Mouse (Mus musculus): ENCODE results near the gene Cyp2b19. TPM values are rescaled to one million over a fixed set of nuclear protein-coding genes. Genes with fewer than 3 reads are reported as not detected.
"Not testable (repeated sequence)": the region's sequence is repeated elsewhere in the genome, so short reads cannot be mapped to it uniquely, and the experiment has no call there.

Gene Cyp2b19
- not detected for total RNA-seq (2022)

DNA sequence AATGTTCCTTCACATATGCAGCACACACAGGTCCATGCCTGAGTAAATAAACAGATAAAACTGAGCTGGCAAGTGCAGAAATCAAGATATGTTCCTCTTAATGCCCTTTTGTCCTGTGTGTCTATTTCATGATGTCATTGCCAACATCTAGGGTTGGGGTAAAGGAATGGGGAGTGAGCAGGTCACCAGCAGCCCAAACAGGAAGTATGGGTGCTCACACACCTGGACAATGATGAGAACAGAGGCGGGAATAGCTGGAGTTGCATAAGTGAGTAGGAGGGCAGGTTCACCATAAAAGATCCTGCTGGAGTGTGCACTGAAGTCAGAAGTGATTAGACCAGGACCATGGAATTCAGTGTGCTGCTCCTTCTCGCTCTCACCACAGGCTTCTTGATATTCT is at the start of gene Cyp2b19:
Gene Cyp2b19, plus strand, starts transcription at position 301 of the 400 bp plus-strand sequence.
- no peak for DNase-seq (ENCODE audit: low spot score in 2 of 2)

DNA sequence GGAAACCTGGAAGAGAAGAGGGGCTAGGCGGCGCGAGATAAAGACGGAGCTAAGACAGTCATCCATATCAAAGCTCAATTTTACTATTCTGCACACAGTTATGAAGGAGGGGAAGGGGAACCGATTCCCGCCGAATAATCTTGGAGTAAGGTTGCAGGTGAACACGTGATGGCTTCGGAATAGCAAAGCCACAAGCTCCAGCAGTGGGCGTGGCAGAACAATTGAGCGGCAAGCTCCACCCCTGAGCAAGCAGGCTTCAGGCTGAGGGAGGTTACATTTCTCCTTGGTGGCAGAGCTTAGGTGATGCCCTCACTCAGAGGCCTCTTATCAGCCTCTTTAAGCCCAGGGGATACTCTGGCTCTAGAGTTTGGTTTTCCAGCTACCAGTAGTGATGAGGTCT is 45.9 kb upstream of the Cyp2b19 start:
- DNase-seq (ENCODE audit: low spot score in 2 of 2) = no peak

DNA sequence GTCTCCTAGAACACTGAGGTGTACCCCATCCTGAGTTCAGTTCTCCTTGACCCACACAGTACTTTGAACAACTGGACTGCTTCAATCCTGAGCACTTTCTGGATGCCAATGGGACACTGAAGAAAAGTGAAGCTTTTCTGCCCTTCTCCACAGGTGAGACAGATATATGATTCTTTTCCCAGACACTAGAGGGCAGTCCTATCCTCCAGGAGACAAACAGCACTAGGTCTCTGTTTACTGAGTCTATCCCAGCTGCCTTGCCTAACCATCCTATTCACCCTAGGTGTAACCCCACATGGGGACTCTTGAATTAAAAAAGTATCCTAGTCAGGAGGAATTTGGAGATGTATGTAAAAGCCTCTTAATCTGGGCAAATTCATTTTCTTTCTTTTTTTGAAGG is 18.0 kb upstream of the Cyp2b19 start:
- no peak for DNase-seq (ENCODE audit: low spot score in 2 of 2)

DNA sequence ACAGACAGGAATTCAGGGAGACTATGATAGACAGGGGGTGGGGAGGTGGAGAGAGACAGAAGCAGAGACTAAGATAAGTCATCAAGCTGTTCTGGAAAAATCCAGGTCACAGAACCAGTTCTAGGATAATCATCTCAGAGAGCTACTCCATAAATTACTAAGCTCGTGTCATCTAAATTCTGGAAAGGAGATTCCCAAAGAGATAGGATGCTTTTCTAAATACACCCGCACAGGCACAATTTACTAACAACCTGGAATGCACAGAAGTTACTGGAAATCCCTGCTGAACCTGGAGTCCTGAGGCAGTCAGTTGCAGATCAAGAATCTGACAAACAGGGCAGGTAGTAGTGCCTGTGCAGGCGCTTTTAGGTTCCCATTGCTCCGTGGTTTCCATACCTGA is 13.0 kb upstream of the Cyp2b19 start:
- DNase-seq (ENCODE audit: low spot score in 2 of 2) = no peak

DNA sequence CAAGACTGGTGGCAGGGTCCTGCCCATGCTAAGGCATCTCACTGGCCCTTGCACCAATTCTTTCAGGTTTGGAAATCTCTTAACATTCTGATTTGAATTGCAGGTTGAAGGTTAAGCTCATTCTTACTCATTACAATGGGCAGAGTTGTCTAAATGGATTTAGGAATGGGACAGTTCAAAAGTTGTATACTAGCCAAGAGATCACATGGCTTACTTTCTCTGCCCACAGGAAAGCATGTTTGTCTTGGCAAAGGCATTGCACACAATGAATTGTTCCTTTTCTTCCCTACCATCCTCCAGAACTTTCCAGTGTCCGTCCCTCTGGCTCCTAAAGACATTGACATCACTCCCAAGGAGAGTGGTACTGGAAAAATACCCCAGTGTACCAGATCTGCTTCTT is 11.5 kb upstream of the Cyp2b19 start:
- no peak for DNase-seq (ENCODE audit: low spot score in 2 of 2)

DNA sequence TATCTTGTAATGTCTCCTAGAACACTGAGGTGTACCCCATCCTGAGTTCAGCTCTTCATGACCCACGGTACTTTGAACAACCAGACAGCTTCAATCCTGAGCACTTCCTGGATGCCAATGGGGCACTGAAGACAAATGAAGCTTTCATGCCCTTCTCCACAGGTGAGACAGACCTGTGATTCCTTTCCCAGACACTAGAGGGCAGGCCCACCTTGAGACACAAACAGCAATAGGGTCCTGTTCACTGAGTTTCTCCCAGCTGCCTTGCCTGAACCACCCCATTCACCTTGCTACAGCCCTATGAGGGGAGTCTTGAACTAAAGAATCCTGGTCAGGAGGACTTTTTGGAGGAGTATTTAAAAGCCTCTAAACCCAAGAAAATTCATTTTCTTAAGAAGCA is 10.1 kb downstream of the Cyp2b19 start:
- no peak for DNase-seq (ENCODE audit: low spot score in 2 of 2)

DNA sequence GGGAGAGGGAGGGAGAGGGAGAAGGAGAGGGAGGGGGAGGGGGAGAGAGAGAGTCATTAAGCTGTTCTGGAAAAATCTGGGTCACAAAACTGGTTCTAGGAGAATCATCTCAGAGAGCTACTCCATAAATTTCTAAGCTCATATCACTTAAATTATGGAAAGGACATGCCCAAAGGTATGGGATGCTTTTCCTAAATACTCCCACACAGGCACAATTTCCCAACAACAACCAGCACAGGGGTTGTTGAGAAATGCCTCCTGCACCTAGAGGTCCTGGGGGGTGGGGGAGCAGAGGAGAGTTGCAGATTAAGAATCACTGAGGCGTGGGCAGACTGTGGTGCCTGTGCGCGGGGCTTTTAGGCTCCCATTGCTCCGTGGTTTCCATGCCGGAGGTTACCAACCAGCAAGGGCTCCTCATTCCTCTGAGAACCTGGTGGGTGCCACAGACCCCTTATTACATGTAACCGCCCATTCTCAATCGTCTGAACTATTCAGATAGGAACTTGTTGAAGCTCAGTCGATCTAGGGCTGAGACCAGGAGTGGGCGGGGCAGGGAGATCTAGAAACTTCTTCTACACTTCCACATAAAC is 13.0 kb downstream of the Cyp2b19 start:
- DNase-seq (ENCODE audit: low spot score in 2 of 2) = no peak

DNA sequence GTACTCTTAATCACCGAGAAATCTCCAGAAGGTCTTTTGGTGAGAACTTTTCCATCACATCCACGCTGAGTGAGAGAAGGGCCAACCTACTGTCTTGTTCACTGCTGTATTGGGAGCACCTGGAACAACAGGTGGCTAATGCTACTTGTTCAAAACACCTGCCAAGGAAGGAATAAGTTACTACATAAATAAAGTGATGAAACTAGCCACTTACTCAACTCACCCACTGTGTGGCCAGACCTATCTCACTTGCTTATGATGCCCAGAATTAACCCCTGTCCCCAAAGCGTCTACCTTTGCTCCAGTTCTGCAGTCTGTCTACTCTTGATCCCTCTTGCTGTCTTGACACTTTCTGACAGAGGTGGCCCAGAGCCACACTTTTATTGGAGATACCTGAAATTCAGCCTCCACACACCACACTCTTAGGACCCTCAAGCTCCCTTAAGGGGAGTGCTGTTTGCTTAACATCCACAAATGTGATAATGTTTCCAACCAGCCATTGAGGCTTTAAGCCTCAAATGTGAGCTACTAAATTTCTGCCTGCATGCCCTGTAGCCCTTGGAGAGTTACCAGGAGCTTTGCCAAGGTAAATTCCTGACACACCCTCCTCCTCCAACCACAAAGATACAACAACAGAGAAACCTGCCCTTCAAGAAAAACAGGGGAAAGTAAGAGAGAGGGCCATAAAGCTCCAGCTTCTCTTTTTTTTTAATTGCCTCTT is 16.1 kb downstream of the Cyp2b19 start:
- DNase-seq (ENCODE audit: low spot score in 2 of 2) = no peak

DNA sequence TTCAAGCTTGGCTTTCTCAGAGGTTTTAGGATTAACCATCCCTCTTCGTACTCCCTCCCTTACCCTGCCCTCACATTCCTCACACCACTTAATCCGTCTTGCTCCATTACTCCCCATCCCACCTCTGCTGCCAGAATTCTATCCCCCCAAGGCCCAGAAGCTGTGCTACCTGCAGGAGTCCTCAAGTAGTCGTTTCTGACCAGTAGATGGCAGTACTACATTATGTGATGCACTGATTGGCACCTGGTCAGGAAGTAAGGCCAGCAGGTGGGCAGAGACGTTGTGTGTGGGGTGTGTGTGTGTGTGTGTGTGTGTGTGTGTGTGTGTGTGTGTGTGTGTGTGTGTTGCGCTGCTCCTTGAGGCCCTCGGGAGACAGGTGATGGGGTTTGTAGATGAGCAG is 18.9 kb downstream of the Cyp2b19 start:
- DNase-seq (ENCODE audit: low spot score in 2 of 2) = no peak

DNA sequence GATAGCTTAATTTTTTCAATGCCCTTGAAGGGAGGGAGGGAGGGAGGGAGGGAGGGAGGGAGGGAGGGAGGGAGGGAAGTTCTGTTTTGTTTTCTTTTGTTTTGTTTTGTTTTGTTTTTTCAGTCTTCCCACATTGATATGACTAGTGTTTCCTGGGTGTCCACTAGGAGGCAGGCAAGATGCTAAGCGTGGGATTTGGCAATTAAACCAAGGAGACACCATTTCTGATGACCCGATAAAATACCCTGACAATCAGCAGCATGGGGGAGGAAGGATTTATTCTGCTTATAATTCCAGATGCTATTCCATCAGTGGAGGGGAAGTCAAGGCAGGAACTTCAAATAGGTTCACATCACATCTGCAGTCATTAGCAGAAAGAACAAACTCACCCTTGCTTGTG is 20.9 kb downstream of the Cyp2b19 start:
- no peak for DNase-seq (ENCODE audit: low spot score in 2 of 2)

DNA sequence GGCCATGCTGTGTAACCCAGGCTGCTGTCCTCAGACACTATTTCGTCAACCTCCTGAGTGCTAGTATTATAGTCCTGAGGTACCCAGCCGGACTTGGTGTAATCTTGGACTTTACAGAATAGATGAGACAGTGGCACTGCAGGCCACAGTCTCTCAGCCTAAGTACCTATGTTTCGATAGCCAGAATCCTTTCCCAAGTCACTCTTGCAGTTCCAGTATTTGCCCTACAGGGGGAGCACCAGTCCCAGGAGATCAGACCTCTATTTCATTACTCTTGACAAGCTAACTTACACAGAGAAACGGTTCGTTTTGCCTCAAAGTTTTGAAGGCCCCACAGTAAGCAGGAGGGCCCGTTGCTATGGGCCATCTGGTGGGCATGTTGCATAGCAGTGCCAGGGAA is 21.5 kb downstream of the Cyp2b19 start:
- DNase-seq (ENCODE audit: low spot score in 2 of 2) = peak in 1 of 2 experiments; percentile 18

DNA sequence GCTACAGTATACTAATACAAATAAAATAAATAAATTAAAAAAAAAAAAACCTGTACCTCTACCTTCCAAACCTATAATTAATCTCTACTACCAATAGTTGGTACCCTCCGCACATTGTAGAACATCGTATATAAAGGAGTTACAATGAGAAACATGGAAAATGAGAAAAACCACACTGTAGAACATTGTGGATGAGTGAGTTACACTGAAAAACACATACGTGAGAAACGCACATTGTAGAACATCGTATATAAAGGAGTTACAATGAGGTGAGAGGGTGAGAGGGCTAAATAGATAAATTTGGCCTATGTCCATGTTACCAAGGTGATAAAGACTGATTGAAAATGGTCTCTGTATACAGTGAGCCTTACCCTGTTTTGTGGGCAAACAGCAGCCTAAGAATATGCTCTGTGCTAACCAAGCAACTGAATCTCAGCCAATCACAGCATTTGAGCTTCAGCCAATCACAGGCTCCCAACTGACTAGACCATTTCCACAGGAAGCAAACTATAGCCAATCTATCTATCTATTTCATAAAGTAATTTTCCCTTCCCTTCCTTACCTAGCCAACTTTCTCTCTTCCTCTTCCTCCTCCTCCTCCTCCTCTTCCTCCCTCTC is 23.0 kb downstream of the Cyp2b19 start:
- DNase-seq (ENCODE audit: low spot score in 2 of 2) = no peak

DNA sequence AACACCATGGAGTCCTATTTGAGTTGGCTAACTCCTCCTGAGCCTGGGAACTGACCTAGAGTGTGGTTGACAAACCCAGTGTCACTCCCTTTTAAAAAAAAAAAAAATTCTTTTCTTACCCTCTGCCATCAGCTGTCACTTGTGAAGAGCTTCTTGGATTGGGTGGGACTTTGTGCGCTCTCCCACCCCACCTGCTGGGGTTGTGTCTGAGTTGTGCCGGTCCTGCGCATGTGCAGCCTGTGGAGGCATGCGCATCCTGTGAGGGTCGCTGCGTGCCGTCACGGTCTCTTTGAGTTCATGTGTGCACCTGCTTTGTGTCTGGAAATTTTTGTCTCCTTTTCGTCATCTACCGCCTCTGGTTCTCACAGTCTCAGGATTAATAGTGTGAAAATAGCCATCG is 23.6 kb downstream of the Cyp2b19 start:
- DNase-seq (ENCODE audit: low spot score in 2 of 2) = peak in 1 of 2 experiments; percentile 18

DNA sequence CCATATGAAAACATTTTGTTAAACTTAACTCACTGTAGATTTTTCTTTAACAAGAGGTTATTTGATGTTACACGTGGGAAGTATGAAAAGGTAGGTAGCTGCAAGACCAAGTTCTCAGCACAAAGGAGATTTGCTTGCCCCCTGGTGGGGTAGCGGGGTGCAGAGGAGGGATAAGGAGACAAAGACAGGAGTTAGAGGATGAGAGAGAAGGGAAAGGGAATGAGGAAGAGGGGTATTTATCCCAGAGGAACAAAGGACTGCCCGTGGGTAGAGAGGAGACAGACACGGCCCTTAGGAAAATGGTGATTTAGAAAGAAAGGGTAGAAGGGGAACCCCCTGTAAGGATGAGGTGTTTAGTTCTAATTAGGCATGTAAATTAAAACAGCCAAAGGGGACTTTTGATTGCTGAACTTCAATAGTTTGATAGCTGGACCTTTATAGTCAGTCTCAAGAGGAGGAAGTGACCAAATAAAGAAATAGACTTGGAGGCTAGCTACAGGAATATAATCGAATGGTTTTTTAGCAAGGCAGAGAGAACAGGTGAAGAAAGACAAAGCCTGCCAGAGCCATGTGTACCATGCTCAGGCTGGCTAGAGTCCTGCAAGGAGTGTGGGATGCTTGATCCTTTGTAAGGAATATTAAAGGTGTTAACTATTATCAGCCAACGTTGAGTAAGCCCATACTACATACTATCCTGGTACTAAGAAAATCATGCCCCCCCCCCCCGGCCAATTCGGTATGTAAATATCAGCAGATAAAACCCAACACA is 24.2 kb downstream of the Cyp2b19 start:
- DNase-seq (ENCODE audit: low spot score in 2 of 2) = no peak

DNA sequence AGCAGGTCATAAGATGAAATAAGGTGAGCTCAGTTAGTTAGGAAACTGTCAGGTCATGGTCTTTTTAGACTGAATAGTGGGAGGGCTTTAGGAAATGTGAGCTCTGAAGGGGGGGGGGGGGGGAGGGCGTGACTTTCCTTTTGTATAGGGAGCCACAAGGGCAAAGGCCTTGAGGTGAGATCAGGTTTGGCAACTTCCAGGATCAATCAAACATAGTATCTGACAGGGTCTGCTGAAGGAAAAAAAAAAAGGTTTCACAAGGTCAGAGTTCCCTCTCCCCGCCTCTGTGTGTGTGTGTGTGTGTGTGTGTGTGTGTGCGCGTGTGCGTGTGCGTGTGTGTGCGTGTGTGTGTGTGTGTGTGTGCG is 24.8 kb downstream of the Cyp2b19 start:
- no peak for DNase-seq (ENCODE audit: low spot score in 2 of 2)

DNA sequence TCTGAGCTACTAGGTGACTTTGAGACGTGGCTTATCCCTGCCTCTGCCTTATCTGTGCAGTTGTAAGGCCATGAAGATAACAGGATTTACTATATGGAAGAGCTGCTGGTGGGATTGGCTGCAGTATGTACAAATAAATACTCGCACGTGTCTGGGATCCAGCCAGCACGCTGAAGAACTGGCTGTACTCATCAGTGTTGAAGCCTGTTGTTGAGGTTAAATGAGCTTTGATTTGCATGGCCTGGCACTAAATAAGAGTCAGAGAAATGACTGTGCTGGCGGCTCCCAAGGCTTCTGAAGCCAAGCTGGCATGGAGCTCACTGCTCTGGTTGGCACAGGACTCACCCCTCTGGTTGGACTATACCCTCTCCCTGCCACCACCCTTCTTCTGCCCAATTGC is 26.2 kb downstream of the Cyp2b19 start:
- DNase-seq (ENCODE audit: low spot score in 2 of 2) = no peak

DNA sequence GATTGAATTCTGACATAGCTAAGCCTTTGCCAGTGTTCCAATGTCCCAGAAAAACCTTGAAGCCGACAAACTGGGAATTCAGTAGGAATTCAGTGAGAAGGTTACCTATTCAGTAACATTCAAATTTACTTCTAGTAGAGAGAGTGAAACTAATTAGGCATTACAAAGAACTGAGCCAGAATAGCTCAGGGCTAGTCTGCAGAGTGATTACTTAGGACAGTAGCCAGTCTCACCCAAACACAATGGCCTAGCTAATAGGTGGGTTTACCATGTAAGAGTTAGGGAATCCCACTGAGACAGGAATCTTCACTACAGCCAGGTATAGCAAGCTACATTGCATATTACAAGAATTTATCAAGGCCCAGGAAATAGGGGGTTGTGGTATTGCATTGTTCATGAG is 29.1 kb downstream of the Cyp2b19 start:
- not testable (repeated sequence) for DNase-seq (ENCODE audit: low spot score in 2 of 2)

DNA sequence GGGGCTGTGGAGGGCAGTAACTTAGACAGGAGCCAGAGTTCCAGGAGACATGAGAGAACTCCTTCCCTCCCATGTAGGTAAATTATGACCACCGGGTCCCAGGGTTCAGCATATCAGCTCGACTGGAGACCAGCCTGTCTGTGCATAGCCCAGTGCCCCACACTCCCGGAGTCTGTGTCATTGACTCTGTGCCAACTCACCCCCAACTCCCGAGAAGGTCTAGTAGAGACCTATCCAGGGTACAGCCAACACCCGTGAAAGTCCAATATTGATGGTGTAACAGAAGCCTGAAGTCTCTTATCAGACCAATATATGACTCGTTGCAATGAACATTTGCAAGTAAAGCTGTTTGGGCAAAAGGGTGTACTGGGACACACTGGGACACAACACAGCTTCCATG is 33.0 kb downstream of the Cyp2b19 start:
- DNase-seq (ENCODE audit: low spot score in 2 of 2) = no peak

DNA sequence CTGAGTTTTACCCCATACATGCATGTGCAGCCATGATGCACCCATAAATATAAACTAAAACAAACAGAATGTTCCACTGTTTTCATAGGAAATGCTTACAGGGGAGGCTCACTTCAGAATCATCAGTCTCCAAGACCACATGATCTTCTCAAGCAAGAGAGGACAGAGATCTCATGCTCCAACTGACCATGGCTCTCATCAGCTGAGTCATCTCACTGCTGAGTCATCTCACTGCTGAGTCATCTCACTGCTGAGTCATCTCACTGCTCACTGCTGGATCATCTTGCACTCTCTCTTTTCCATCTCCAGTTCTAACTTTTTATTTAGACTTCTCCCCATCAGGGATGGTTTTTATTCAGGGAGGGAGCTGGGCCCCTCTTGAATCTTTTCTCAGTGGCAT is 43.2 kb downstream of the Cyp2b19 start:
- DNase-seq (ENCODE audit: low spot score in 2 of 2) = no peak

DNA sequence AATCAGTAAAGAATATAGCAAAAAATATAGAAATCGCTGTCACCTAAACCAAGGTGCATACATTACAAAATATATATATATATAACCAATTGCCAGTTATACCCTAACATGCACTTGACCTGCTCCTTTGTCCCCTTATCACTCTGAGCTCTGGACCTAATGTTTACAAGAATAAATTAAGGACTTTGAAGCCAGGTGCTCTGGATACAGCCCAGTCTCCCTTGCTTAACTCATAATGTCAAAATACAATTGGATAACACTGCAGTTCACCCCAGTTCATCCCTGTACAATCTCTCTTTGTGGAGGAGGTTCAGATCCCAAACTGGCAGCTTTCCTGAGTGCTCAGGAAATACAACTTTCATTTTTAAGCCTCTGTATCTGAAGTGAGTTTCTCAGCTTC is 44.1 kb downstream of the Cyp2b19 start:
- no peak for DNase-seq (ENCODE audit: low spot score in 2 of 2)

DNA sequence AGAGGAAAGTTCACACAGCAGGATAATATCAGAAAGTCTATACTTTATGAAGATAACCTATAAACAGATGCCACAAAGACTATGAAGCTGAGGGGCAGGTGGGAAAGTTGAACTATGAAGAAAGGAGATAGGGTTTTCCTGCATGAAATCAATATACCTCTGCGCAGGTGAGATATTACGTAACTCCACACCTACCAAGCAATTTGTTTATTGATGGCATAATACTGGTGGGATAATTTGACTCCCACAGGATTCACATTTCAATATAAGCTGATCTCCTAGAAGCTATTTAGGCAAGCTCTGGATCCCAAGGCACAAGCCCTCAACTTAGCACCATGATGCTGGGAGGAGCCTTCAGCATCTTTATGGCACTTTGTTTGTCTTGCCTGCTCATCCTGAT is 51.6 kb downstream of the Cyp2b19 start, which contains the start of gene Cyp2g1:
Gene Cyp2g1, plus strand, starts transcription at position 301 of the 400 bp plus-strand sequence.
- no peak for DNase-seq (ENCODE audit: low spot score in 2 of 2)
